Mouse (Mus musculus) gastrocnemius, adult 8-10 months (tissue): ENCODE data around the gene Nfkbib. TPM values are rescaled to one million over a fixed set of nuclear protein-coding genes. Genes with fewer than 3 reads are reported as not detected.
A peak's percentile ranks its signal among the peaks of the same experiment; 100 is the strongest.

Source experiments
- DNase-seq, 2 experiments: peaks; one replicate each; pipeline ENCODE4 v3.0.0; 2022; ENCODE audit warnings: low spot score in 2 of 2
- total RNA-seq, 4 experiments: library from RNA; stranded (reverse); gene quantifications; 2 replicates each; pipeline ENCODE4 v1.2.4; 2022

The Nfkbib gene
- total RNA-seq, 4 experiments from 2014 or later: 28.5 to 34.2 (median 31.2) TPM

GRCm38 (mm10) chr7:28719650-28720049 lies 47.7 kb downstream of the Nfkbib start:
- DNase-seq: no peak

- DNase-seq: no peak
Measured at GRCm38 (mm10) chr7:28719159-28719558, 48.2 kb downstream of the Nfkbib start.

DNA sequence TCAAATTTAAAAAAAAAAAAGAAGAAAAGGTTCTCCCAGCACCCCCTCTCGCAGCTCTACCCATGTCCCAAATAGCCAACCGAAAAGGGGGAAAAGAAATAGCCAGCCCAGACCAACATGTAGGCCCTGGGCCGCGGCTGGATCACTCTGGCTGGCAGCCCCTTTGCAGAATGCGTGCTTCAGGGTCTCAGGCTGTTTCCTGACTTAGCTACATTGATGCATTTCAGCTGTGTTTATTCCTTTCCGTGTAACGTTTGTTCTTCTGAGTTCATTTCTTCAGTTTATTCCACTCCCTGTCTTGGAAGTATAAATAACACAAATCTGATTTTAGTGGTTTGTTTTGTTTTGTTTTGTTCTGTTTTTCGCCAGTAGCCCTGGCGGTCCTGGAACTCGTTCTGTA lies 49.6 kb downstream of the Nfkbib start:
- no peak for DNase-seq

- DNase-seq: peak; percentile 46 to 53
Measured at GRCm38 (mm10) chr7:28716590-28717281, 50.6 kb downstream of the Nfkbib start, which contains the start of gene Fbxo17. Fbxo17 (plus strand) TSS chr7:28716804.

GRCm38 (mm10) chr7:28715598-28715997 lies 51.7 kb downstream of the Nfkbib start:
- DNase-seq: no peak

- DNase-seq: no peak
Measured at GRCm38 (mm10) chr7:28714667-28715066, 52.6 kb downstream of the Nfkbib start.

GRCm38 (mm10) chr7:28710962-28711361 lies 56.4 kb downstream of the Nfkbib start:
- DNase-seq: no peak

GRCm38 (mm10) chr7:28709454-28709853 lies 57.9 kb downstream of the Nfkbib start:
- no peak for DNase-seq

Other genes starting within 250 kb of the Nfkbib start
- gene Ifnl3, start 244.7 kb downstream of the Nfkbib start, total RNA-seq: not detected
- not detected for gene Sycn, start 226.6 kb downstream of the Nfkbib start, total RNA-seq
- not detected for gene Nccrp1, start 220.3 kb downstream of the Nfkbib start, total RNA-seq
- gene Samd4b, start 169.4 kb downstream of the Nfkbib start, total RNA-seq: 10 to 100 TPM in 2 of 4 experiments, 1 to 10 TPM in 2; 8.9 to 11.9 (median 10.1) TPM
- 1 to 10 TPM; 1.8 to 3.7 (median 2.9) TPM for gene Pak4, start 169.3 kb downstream of the Nfkbib start, total RNA-seq
- not detected for gene Acp7, start 136.2 kb downstream of the Nfkbib start, total RNA-seq
- under 1 TPM in 3 of 4 experiments, not detected in 1; 0.12 to 0.68 (median 0.13) TPM for gene Fbxo27, start 74.7 kb downstream of the Nfkbib start, total RNA-seq
- gene Fbxo17, start 50.7 kb downstream of the Nfkbib start, total RNA-seq: 1 to 10 TPM; 4.0 to 7.0 (median 5.6) TPM
- 10 to 100 TPM; 36.1 to 42.4 (median 40.5) TPM for gene Mrps12, start 25.7 kb downstream of the Nfkbib start, total RNA-seq
- 10 to 100 TPM; 12.3 to 13.5 (median 12.6) TPM for gene Sars2, start 25.5 kb downstream of the Nfkbib start, total RNA-seq
- not detected for gene Ccer2, start 11.3 kb downstream of the Nfkbib start, total RNA-seq
- gene Sirt2, start 777 bp downstream of the Nfkbib start, total RNA-seq: 100 to 1,000 TPM in 1 of 4 experiments, 10 to 100 TPM in 3; 94.9 to 105 (median 96.4) TPM
- gene Rinl, start 21.5 kb upstream of the Nfkbib start, total RNA-seq: under 1 TPM in 3 of 4 experiments, not detected in 1; 0.27 to 0.70 (median 0.56) TPM
- gene Hnrnpl, start 41.0 kb upstream of the Nfkbib start, total RNA-seq: 100 to 1,000 TPM; 105 to 116 (median 109) TPM
- 100 to 1,000 TPM; 222 to 343 (median 237) TPM for gene Ech1, start 57.7 kb upstream of the Nfkbib start, total RNA-seq
- gene Lgals4, start 66.3 kb upstream of the Nfkbib start, total RNA-seq: 1 to 10 TPM in 3 of 4 experiments, under 1 TPM in 1; 0.58 to 1.6 (median 1.4) TPM
- not detected for gene Lgals7, start 96.3 kb upstream of the Nfkbib start, total RNA-seq
- gene Capn12, start 113.9 kb upstream of the Nfkbib start, total RNA-seq: under 1 TPM in 1 of 4 experiments, not detected in 3; 0.11 TPM
- 10 to 100 TPM; 21.3 to 36.9 (median 28.2) TPM for gene Actn4, start 194.8 kb upstream of the Nfkbib start, total RNA-seq
- 100 to 1,000 TPM; 130 to 143 (median 134) TPM for gene Eif3k, start 214.4 kb upstream of the Nfkbib start, total RNA-seq
- gene Map4k1, start 214.5 kb upstream of the Nfkbib start, total RNA-seq: under 1 TPM; 0.22 to 0.82 (median 0.41) TPM